Mouse (Mus musculus): Measurements from ENCODE around the gene Hoxa7. TPM values are rescaled to one million over a fixed set of nuclear protein-coding genes. Genes with fewer than 3 reads are reported as not detected.

Hoxa7 gene
- not detected for total RNA-seq (2021)
- long read RNA-seq = 0 reads

GRCm38 (mm10) chr6:52221337-52221992 is at the start of gene Hoxa7:
Gene Hoxa7 (minus strand): TSS chr6:52221854.
- peak; percentile 87 to 89 for DNase-seq (ENCODE audit: low spot score in 2 of 2)

GRCm38 (mm10) chr6:52270494-52271480 is 49.1 kb upstream of the Hoxa7 start:
- DNase-seq (ENCODE audit: low spot score in 2 of 2) = peak; percentile 72 to 74

GRCm38 (mm10) chr6:52268756-52269155 is 47.1 kb upstream of the Hoxa7 start:
- no peak for DNase-seq (ENCODE audit: low spot score in 2 of 2)

- DNase-seq (ENCODE audit: low spot score in 2 of 2) = no peak
Measured at GRCm38 (mm10) chr6:52268341-52268740, 46.7 kb upstream of the Hoxa7 start.

GRCm38 (mm10) chr6:52267691-52268090 is 46.0 kb upstream of the Hoxa7 start:
- no peak for DNase-seq (ENCODE audit: low spot score in 2 of 2)

GRCm38 (mm10) chr6:52267221-52267620 is 45.6 kb upstream of the Hoxa7 start:
- no peak for DNase-seq (ENCODE audit: low spot score in 2 of 2)

GRCm38 (mm10) chr6:52266666-52266985 is 45.0 kb upstream of the Hoxa7 start:
- DNase-seq (ENCODE audit: low spot score in 2 of 2) = no peak

GRCm38 (mm10) chr6:52265913-52266665 is 44.4 kb upstream of the Hoxa7 start:
- DNase-seq (ENCODE audit: low spot score in 2 of 2) = no peak

- no peak for DNase-seq (ENCODE audit: low spot score in 2 of 2)
Measured at GRCm38 (mm10) chr6:52265306-52265912, 43.8 kb upstream of the Hoxa7 start.

GRCm38 (mm10) chr6:52264106-52264790 is 42.6 kb upstream of the Hoxa7 start:
- DNase-seq (ENCODE audit: low spot score in 2 of 2) = no peak

GRCm38 (mm10) chr6:52263321-52263585 is 41.6 kb upstream of the Hoxa7 start:
- DNase-seq (ENCODE audit: low spot score in 2 of 2) = no peak

- no peak for DNase-seq (ENCODE audit: low spot score in 2 of 2)
Measured at GRCm38 (mm10) chr6:52262463-52263320, 41.0 kb upstream of the Hoxa7 start.

- no peak for DNase-seq (ENCODE audit: low spot score in 2 of 2)
Measured at GRCm38 (mm10) chr6:52261751-52262462, 40.3 kb upstream of the Hoxa7 start.

- no peak for DNase-seq (ENCODE audit: low spot score in 2 of 2)
Measured at GRCm38 (mm10) chr6:52260654-52261575, 39.3 kb upstream of the Hoxa7 start, which contains the start of gene Hoxa13. Gene Hoxa13 (minus strand): TSS chr6:52260880.

GRCm38 (mm10) chr6:52259811-52260261 is 38.2 kb upstream of the Hoxa7 start:
- DNase-seq (ENCODE audit: low spot score in 2 of 2) = no peak

GRCm38 (mm10) chr6:52259081-52259790 is 37.6 kb upstream of the Hoxa7 start:
- DNase-seq (ENCODE audit: low spot score in 2 of 2) = no peak

- peak; percentile 79 to 84 for DNase-seq (ENCODE audit: low spot score in 2 of 2)
Measured at GRCm38 (mm10) chr6:52256956-52257355, 35.3 kb upstream of the Hoxa7 start.
